In the genomic region with DNA sequence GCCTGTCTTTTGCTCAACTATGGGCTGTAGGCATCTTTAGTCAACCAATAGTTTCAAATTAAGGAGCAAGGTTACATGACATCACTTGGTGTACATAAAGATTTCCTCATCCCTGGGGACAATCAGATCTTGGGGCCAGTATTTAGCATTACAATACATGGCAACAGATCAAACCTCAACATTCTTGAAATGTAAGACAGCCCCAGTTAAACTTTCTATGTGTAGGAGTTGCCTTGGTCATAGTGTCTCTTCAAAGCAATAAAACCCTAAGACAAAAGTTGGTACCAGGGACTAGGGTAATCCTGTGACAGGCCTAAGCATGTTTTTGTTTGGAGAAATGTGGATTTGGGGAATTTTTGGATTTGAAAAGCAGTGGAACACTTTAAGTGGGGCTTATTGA, we compare ENCODE assay signal across 29 mouse cellular contexts.
"Had no signal": no experiment of that assay in that cellular context is flagged by ENCODE, and none has a peak within 500 bp of the region (broad histone marks: within the 10 kb centered on the region; RNA-seq: fewer than 3 reads in every experiment).

No protein-coding gene starts in this region.

- DNase-seq: left cerebral cortex, postnatal 4 days; liver; liver, embryonic 13.5 days; liver, postnatal 0 days; lung, adult 18-20 months; lung, adult 2 months; lung, embryonic 14.5 days; lung, postnatal 10 days; lung, postnatal 14 days; lung, postnatal 36 days; lung, postnatal 4 days; midbrain, embryonic 14.5 days had no signal

- H3K4me3 ChIP-seq: limb, embryonic 10.5 days; limb, embryonic 12.5 days; limb, embryonic 13.5 days; limb, embryonic 15.5 days; liver, embryonic 12.5 days; liver, embryonic 13.5 days; liver, embryonic 15.5 days; lung, embryonic 15.5 days; megakaryocyte, embryonic 14.5 days; midbrain, embryonic 10.5 days; midbrain, embryonic 12.5 days; midbrain, embryonic 13.5 days; midbrain, embryonic 15.5 days; myocyte had no signal

- ATAC-seq: liver, embryonic 12.5 days; liver, postnatal 0 days; lung, postnatal 0 days; midbrain, embryonic 13.5 days; midbrain, embryonic 15.5 days; midbrain, embryonic 16.5 days had no signal

- H3K4me1 ChIP-seq: limb, embryonic 10.5 days; limb, embryonic 12.5 days; limb, embryonic 13.5 days; limb, embryonic 15.5 days; liver, embryonic 12.5 days; liver, embryonic 13.5 days; liver, embryonic 15.5 days; lung, embryonic 15.5 days; megakaryocyte, embryonic 14.5 days had no signal

- H3K27ac ChIP-seq: limb, embryonic 10.5 days; limb, embryonic 12.5 days; limb, embryonic 13.5 days; limb, embryonic 15.5 days; liver, embryonic 12.5 days; liver, embryonic 13.5 days; liver, embryonic 14.5 days; liver, embryonic 15.5 days; lung, embryonic 15.5 days; macrophage; midbrain, embryonic 10.5 days; midbrain, embryonic 12.5 days; midbrain, embryonic 13.5 days; midbrain, embryonic 15.5 days had no signal
